Mouse (Mus musculus): ENCODE results near the gene Cyp1a2.

Gene Cyp1a2

DNA sequence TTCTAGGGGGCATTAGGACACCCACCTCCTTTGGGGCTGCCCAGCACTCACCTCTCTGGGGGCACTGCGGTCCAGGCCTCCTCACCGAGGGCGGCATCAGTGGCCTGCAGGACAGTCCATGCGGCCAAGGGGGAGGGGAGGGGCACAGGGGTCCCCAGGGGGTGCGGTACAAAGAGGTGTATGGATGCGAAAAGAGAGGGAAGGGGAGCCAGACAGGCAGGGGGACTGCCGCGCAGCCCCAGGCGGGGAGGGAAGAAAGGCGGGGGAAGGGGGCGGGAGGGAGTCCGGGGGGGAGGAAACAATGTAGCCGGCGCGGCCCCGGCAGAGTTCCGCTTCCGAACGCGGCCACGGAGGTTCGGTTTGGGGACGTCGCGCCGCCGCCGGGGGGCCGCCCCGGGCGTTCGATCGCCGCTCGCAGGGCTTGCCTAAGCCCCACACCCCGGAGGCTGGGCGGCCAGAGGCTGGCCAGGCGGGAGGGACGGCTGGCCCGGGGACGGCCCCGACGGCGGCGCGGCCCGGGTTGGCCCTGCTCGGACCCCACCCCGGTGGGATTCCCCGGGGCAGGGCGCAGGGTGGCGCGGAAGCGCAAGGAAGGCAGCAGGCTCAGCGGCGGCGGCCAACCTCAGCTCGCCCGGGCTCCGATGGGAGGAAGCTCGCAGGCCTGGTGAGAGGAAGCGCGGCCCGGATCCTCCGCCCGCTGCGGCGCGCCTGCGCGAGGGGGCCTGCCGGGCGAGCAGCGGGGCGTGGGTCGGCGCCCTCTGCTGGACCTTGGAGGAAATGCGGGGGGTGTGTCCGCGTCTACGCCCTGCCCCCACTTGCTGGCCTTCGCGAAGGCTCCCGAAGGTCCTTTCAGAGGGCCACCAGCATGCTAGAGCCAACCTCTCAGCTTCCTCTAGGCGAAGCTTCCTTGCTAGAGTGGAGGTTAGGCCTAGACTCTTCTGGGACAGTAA lies 38.3 kb downstream of the Cyp1a2 start:
- peak; percentile 94 to 96 for DNase-seq

DNA sequence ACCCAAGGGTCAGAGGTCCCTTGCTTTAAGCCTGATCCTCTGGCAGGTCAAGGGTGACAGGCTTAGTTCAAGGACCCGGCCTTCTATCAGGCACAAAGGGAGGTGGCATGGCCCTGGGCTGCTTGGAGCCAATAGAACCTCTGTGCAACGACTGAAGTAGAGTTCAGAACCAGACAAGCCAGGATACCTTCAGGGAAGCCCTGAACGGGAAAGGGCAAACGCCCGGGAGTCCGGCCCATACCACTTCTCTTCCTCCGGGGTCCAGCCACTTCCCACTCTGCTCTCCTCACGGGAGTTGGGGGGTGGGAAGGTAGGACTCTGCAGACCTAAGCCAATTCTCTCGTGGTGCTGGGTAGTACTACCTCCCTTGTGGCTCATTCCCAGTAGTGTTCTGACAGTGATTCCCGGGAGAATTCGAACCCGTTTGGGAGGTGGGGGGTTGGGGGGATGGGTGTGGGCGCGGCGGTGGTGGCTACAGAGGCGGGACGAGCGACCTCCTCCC lies 39.0 kb downstream of the Cyp1a2 start:
- no peak for DNase-seq

DNA sequence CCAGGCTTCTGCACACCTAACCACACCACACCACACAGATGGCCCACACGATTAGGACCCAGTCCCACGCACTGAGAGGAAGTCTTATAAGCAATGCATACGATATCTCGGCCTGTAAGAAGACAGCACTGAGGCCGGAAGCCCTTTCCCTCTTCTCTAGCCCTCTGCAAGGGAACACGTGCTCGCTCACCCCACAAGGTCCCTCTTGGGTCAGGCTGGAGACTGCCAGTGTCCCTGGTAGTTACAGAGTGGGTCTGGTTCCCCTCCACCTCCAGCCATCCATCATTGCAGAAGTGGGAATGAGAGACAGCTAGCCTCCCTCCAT lies 39.7 kb downstream of the Cyp1a2 start:
- no peak for DNase-seq

GRCm38 (mm10) chr9:57643169-57643855 lies 40.2 kb downstream of the Cyp1a2 start:
- DNase-seq, result no peak

- no peak for DNase-seq
Observed at GRCm38 (mm10) chr9:57641775-57642550, 41.5 kb downstream of the Cyp1a2 start.

DNA sequence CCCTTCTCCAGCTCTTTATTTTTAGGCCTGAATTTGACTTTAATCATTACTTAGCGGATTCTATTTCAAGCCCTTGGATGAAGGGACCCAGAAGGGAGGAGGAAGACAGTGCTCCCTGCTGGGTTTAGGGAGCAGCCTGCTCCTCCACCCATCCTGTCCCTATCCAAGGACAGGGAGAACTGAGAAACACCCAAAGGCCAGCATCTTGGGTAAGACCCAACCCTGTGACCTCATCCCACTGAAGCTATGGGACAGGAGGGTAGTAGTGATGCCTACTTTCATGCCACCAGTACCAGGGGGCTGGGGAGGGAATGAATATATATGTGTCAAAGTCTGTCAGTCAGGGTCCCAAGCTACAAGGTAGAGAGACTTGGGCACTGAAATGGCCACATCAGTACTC lies 42.5 kb downstream of the Cyp1a2 start:
- DNase-seq, result no peak

GRCm38 (mm10) chr9:57640384-57640783 lies 43.1 kb downstream of the Cyp1a2 start:
- DNase-seq, result no peak

DNA sequence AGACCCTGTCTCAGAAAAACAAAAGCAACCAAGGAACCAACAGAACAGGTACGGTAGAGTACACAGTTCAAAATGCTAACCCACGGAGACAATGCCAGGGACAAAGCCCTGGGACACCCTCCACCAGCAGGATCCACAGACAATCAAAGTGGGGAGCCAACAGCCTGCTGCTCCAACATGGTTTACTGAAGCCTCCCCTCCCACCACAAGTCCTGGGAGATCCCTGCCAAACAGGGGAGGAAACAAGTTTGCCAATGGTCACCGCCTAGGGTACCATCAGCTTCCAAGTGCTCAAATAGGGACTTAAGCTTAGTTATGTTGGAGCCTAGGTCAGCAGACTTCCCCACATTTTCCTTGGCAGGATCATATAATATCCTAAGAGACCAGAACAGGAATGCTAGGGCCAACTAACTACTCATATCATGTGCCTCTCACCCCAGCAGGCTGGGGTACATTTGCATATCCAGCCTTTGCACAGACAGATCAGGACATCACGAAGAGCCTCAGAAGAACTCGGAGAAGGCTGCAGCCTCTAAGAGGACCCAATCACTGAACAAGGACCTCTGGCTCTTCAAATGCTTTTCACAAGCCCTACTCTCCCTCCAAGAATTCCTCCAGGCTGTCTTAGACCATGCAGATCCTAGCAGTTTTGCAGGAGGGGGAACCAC lies 43.7 kb downstream of the Cyp1a2 start:
- DNase-seq, result no peak

DNA sequence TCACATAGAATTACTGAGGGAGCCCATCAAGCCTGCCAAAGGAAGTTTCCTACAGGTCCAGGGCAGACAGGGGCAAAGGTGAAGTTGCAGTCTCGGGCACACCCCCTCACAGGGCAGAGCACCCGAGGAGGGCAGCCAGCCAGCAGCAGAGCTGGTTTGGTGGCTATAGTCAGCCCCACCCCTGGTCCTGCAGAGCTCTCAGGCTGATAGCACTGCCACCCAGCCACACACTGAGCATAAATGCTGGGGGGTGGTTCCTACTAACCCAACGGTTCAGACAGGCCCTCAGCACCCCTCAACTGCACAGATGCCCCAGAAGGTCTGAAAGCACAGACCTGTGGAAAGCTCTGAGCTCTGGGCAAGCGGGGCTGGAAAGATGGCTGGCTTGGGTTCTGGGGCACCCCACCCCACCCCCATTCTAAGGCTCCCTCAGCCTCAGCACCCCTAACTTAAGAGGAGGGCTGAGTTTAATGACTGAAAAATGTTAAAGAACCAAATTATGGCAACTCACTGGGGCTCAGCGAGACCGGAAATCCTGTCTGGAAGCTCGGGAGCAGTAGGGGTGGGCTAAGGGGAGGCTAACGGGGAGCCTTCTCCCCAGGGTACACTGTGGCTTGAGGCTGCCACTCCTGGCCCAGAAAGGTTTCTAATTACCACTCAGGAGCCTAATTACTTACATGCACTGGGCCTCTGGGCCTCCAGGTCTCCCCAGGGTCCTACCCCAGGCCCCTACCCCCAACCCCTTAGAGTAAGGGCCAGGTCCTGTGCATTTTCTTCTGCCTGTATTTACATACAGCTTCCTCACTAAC lies 44.6 kb downstream of the Cyp1a2 start:
- no peak for DNase-seq

GRCm38 (mm10) chr9:57637741-57638322 lies 45.7 kb downstream of the Cyp1a2 start:
- DNase-seq, result peak in 1 of 2 experiments; percentile 51

- DNase-seq, result no peak
Observed at GRCm38 (mm10) chr9:57637272-57637671, 46.2 kb downstream of the Cyp1a2 start.

DNA sequence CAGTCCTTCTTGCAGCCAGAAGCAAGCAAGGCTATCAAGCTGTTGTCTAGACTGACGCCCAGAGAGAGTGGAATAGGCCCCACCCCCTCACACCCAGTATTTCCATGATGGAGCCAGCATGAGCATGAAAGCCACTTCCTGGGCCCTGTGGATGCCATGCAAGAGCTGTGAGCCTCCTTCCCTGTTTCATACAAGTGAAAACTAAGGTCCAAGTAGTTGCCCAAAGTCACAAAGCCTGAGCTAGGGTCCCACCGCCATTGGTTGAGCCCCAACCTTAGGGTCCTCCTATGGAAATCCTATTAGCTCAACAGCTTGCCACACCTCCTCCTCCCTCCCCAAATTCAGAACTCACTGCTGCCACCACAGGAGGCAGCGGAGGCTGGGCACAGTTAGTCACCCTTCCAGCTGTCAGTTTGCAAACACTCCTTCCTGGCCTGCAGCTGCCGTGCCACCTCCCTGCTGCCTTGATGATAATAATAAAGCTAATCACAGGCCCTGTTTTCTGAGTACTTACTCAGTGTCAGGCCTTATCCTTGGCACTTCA lies 50.0 kb downstream of the Cyp1a2 start:
- DNase-seq, result no peak

DNA sequence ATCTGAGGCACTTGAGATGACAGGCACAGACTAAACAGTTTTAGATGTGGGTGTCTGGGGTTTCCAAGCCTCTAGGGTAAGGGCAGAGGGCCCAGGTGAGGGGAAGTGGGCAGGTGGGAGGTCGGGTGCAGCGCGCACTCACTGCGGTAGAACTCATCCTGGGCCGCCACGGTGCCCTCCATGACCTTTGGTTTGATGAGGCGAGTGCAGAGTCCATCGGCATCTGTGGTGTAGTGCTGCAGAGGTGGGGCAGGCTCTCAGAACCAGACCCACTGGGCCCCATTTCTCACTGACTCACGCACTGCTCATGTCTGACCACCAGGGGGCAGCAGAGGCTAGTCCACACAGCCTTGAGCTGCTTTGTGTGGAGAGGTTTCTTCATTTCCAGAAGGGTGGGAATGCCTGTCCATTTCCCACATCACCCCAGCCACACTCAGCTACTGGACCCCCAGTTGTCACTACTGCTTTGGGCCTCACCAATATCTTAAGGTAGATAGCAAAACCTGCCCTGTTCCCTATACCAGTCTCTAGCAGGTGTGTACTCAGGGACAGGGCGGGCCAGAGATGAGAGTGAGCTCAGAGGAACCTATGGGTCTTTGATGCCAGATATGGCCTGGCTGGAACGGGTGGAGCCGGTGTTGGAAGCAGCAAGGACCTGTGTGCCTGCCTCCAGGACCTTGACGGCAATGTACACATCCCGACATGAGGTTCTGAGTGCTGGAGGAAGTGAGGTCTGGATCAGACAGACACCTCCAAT lies 54.2 kb downstream of the Cyp1a2 start:
- DNase-seq, result peak; percentile 86 to 90

DNA sequence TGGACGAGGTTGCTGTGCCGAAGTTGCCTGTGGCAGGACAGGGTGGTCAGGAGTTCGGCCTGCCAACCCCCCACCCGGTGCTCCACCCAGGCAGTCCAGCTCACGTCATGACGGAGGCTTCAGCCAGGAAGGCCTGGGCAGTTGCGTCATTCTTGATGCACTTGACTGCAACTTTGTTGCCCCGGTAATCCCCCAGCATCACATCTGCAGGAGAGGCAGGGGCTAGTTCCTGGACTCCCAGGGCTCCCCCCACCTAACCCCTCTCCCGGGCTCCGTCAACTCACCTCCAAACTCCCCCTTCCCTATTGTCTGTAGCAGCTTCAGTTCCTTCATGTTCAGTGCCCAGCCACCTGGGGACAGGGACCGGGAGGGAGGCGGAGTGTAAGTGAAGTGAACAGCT lies 54.8 kb downstream of the Cyp1a2 start:
- DNase-seq, result no peak

GRCm38 (mm10) chr9:57627892-57628291 lies 55.6 kb downstream of the Cyp1a2 start:
- DNase-seq, result no peak

- DNase-seq, result no peak
Observed at GRCm38 (mm10) chr9:57627191-57627590, 56.3 kb downstream of the Cyp1a2 start.

Data from cerebellum, postnatal 25 days (tissue).